Mouse (Mus musculus) erythroblast, embryonic 14.5 days (primary cell): ENCODE measurements around the gene Skp1a. TPM values are rescaled to one million over a fixed set of nuclear protein-coding genes. Genes with fewer than 3 reads are reported as not detected.

Source experiments
- H3K27me3 ChIP-seq: 2 replicates; pipeline ENCODE4 v1.6.1; 2012; ENCODE audit warnings: inconsistent platforms; ENCODE audit not compliant: control insufficient read depth
- H3K36me3 ChIP-seq: 2 replicates; pipeline ENCODE4 v1.6.1; 2012; ENCODE audit warnings: mild to moderate bottlenecking, inconsistent platforms; ENCODE audit not compliant: control insufficient read depth
- H3K4me1 ChIP-seq: 2 replicates; pipeline ENCODE4 v1.6.1; 2012; ENCODE audit warnings: inconsistent platforms; ENCODE audit not compliant: control insufficient read depth
- H3K4me3 ChIP-seq: replicated peaks from 2 replicates; pipeline ENCODE3; 2012; ENCODE audit warnings: moderate library complexity, mild to moderate bottlenecking, inconsistent platforms
- H3K9me3 ChIP-seq: 2 replicates; pipeline ENCODE4 v1.6.1; 2012; ENCODE audit warnings: low read length, inconsistent platforms, mixed read lengths; ENCODE audit not compliant: control insufficient read depth
- GATA1 ChIP-seq: IDR thresholded peaks from 2 replicates; pipeline ENCODE4 v1.6.1; 2012; ENCODE audit warnings: low read length, inconsistent platforms, mixed read lengths
- TAL1 ChIP-seq: IDR thresholded peaks from 3 replicates; pipeline ENCODE4 v1.6.1; 2012; ENCODE audit warnings: low read length, inconsistent platforms, mixed read lengths
- polyA plus RNA-seq: library from polyadenylated mRNA; stranded (reverse); fragments of >175 nt; gene quantifications from 2 replicates; pipeline ENCODE4 v1.2.3, GENCODE M21; 2012

The Skp1a gene
- polyA plus RNA-seq, 1 experiment: 2.3 TPM

DNA sequence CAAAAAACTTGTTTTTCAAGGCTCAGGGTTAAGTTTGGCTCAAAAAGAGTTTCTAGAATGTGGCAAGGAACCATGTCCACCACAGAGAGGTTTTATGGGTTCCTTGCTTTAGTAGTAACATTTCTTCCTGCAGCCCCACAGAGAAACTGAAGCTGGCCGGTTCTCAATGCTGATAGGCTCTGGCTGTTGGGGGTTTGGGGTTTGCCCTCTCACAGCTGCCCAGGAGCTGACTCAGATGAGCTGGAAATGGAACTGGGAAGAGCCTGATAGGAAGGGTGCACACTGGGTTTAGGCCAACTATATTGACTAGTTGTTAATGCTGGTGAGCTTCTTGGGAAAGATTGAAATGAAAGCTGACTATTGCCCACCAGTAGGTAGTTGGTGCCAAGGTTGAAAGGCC is 20.9 kb downstream of the Skp1a start:
- H3K4me1 ChIP-seq: no peaks in the 10 kb centered on the region
- no peaks in the 10 kb centered on the region for H3K9me3 ChIP-seq
- no peaks in the 10 kb centered on the region for H3K27me3 ChIP-seq
- TF ChIP-seq TAL1 (no peak), GATA1 (no peak)
- no peak overlapping the region for H3K4me3 ChIP-seq
- peaks cover 26% of the 10 kb centered on the region for H3K36me3 ChIP-seq

DNA sequence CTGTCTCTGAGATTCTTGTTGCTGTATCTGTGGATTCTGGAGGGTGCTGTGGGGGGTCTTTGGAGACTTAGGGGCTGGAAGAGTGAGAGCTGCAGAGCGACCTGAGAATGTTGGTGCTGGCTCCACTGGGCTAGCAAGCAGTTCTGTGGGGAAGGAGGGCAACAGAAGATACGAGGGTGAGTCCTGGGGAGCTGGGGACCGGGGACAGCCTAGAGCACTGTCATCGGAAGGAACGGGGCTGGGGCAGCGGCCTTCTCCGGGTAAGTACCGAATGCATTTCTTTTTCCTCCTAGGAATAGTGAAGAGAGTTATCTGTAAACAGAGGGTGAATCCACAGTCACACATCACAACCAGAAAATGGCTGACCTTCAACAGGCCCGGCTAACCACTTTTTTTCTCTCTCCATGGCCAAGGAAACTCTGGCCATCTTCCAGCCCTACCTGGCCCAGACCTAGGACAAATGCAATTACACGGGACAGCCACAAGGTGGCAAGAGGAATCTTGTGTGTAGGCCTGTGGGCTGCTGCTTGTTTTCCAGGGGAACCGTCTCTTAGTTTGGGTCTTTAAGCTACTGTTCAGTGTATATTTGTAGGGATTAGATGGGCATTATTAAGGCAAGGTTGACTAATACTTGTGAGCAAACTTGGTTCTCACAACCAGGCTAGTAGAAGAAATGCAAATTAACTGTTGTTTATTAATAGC is 22.0 kb downstream of the Skp1a start:
- Histone ChIP-seq H3K4me1 (no peaks in the 10 kb centered on the region), H3K9me3 (no peaks in the 10 kb centered on the region), H3K36me3 (peaks cover 16% of the 10 kb centered on the region), H3K4me3 (no peak overlapping the region), H3K27me3 (no peaks in the 10 kb centered on the region)
- TF ChIP-seq GATA1 (no peak), TAL1 (no peak)

DNA sequence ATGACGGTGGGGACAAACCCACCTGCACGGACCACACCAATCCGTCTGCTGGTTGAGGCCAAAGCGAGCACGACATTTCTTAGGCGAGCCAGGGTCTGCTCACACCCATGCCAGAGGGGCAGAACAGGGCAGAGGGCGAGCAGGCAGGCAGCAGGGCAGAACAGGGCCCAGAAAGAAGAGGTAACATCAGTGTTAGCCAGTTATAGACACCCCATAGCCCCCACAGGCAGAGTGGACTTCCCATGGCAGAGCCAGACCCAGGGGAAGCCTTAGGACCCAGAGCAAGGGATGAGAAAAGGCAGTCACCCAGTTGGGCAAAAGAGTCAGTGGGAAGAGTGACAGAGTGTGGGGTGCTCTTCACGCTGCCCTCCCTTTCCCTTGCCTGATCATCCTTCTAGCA is 23.3 kb downstream of the Skp1a start:
- Histone ChIP-seq H3K36me3 (peaks cover 5% of the 10 kb centered on the region), H3K27me3 (no peaks in the 10 kb centered on the region), H3K9me3 (no peaks in the 10 kb centered on the region), H3K4me1 (no peaks in the 10 kb centered on the region), H3K4me3 (no peak overlapping the region)
- TF ChIP-seq GATA1 (no peak), TAL1 (no peak)

DNA sequence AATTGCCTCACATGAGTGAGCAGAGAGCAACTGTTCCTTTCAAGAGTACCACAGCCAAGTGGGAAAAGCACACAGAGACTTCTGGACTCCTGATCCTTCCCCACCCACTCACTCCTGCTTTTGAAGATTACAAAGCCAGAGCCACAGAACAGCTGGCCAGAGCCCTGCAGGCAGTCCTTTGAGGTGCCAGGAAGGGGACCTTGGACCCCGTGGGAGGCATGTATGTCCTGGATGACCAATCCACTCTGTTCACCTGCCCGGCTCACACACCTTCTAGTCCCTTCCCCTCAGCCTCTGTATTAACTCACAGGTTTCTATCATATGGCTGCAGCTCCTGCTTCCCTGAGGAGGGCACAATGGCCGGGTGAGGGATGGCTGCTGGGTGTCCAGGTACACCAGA is 25.6 kb downstream of the Skp1a start:
- no peaks in the 10 kb centered on the region for H3K36me3 ChIP-seq
- no peak overlapping the region for H3K4me3 ChIP-seq
- no peaks in the 10 kb centered on the region for H3K9me3 ChIP-seq
- H3K27me3 ChIP-seq: no peaks in the 10 kb centered on the region
- H3K4me1 ChIP-seq: peaks cover 4% of the 10 kb centered on the region
- TF ChIP-seq TAL1: no peak
- TF ChIP-seq GATA1: no peak

DNA sequence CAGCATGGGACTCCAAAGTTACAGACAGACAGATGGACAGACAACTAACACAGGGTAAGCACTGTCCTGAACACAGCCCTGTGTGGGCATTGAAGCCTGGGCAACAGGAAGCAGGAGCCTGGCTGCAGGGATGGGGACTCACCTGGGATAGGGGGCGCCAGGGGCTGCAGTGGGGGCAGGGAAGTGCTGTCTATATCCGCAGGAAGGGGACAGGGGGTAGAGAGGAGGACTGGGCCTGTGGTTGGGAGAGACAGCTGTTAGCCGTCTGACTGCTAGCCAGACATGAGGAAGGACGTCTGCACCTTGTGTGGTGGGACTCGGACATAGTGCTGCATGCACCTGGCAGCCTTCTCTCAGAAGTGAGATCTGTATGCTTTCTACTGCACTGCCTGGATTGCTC is 26.9 kb downstream of the Skp1a start:
- Histone ChIP-seq H3K27me3 (no peaks in the 10 kb centered on the region), H3K4me3 (no peak overlapping the region), H3K9me3 (no peaks in the 10 kb centered on the region), H3K36me3 (no peaks in the 10 kb centered on the region), H3K4me1 (peaks cover 4% of the 10 kb centered on the region)
- no peak for TF ChIP-seq GATA1
- TF ChIP-seq TAL1: no peak

DNA sequence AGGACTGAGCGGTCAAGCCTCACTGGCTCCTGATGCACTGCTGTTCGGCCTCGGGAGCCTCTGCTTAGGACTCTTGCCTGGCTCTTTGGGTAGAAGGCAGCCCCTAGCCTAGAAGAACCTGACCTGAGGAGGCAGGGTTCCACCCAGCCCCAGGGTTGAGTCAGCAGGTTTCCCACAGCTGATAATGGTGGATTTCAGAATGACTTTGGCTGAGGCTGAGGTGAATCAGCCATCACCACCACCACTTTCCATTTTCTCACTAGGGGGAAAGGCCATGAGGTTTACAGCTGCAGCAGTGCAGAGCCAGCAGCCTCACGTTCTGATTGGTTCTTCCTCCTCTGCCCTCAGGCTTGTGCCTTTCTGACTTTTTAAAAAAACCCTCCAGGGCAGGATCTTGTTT is 29.1 kb downstream of the Skp1a start:
- H3K4me1 ChIP-seq: peaks cover 4% of the 10 kb centered on the region
- H3K4me3 ChIP-seq: no peak overlapping the region
- no peaks in the 10 kb centered on the region for H3K9me3 ChIP-seq
- TF ChIP-seq TAL1: no peak
- TF ChIP-seq GATA1: no peak
- no peaks in the 10 kb centered on the region for H3K36me3 ChIP-seq
- H3K27me3 ChIP-seq: no peaks in the 10 kb centered on the region; the same call in 1 of the 2 replicates

DNA sequence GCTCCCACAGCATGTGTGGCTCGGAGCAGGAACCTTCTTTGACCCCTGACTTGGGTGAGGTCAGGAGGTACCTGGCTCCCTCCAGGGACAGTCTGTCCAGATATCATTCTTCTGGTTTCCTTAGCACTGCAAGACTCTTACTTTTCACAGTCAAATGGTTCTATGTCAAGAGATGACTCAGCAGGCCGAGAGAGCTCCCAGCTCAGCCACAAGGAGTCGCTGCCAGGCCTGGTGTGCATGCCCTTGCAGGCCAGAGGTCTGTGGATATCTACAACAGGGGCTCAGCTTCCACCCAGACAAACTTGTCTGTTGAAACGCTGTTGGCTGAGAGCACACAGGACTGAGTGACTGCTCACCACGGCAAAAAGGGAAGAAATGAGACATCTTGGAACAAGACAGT is 30.1 kb downstream of the Skp1a start:
- Histone ChIP-seq H3K36me3 (no peaks in the 10 kb centered on the region), H3K9me3 (no peaks in the 10 kb centered on the region), H3K4me1 (peaks cover 4% of the 10 kb centered on the region), H3K4me3 (no peak overlapping the region), H3K27me3 (no peaks in the 10 kb centered on the region; the same call in 1 of the 2 replicates)
- no peak for TF ChIP-seq GATA1
- TF ChIP-seq TAL1: no peak

DNA sequence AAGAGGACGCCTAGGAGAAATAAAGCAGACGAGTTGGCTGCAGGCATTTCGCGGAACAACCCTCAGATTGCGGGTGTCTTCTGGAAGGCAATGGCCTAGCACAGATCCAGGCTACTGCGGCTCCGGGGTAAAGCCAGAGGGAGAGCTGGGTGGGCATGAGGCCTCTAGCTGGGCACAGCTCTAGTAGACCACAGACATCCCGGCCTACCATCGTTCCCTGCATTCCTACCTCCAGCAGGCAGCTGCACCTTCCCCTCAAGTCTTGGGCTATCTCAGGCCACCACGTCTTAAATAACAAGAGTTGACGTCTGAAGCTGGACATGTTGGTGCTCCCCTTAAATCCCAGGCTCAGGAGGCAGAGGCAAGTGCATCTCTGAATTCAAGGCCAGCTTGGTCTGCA is 30.5 kb downstream of the Skp1a start:
- Histone ChIP-seq H3K36me3 (no peaks in the 10 kb centered on the region), H3K4me1 (peaks cover 4% of the 10 kb centered on the region), H3K4me3 (no peak overlapping the region), H3K27me3 (no peaks in the 10 kb centered on the region; the same call in 1 of the 2 replicates), H3K9me3 (no peaks in the 10 kb centered on the region)
- TF ChIP-seq TAL1 (no peak), GATA1 (no peak)

DNA sequence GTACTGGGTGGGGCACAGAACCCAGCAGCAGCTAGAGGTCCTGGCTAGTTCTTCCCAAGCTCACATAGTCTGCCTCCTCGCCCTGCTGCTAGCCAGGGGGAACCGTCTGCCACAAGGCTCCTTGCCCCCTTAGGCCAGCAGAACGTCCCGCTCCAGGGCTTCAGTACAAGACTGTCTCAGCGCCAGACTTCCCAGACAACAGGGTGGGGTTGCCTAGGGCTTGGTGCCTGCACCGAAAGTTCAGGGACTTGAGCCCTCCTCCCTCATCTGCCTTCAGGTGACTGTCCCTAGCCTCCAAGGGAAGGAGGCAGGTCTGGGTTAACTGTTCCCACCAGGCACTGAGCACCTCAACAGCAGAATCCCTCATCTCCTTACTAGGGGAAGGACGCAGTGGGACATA is 33.1 kb downstream of the Skp1a start:
- Histone ChIP-seq H3K4me3 (no peak overlapping the region), H3K36me3 (no peaks in the 10 kb centered on the region), H3K27me3 (no peaks in the 10 kb centered on the region; the same call in 1 of the 2 replicates), H3K9me3 (no peaks in the 10 kb centered on the region), H3K4me1 (peaks cover 6% of the 10 kb centered on the region)
- TF ChIP-seq GATA1 (no peak), TAL1 (no peak)

DNA sequence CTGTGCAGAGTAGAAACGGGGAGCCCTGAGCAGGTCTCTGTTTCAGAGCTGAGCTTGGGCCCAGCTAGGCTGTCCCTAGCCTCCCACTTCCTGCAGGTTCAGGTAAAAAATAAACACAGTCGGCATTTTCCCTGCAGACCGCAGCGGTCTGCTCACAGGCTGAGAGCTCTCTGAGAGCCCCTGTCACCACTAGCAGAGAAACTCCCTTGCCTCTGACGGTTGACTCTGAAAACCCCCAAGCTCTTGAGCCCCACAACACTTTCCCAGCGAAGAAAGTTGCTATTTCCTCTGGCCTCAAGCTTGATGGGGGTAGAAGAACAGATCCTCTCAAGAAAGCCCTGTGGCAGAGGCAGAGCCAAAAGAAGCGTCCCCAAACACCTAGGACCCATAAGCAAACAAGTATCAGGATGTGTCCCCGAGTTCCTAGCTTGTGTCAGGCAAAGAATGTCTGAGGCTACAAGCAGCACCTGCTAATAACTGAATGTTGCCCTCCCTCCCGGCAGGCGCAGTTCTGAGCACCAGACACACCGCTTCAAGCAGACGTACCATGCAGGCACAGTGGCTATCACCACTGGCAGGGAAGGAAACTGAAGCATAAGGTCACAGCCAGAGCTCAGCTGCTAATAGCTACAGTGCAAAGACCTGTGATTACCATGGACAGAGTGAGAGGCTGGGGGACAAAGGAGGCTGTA is 34.0 kb downstream of the Skp1a start:
- Histone ChIP-seq H3K4me1 (peaks cover 5% of the 10 kb centered on the region), H3K36me3 (no peaks in the 10 kb centered on the region), H3K4me3 (no peak overlapping the region), H3K27me3 (no peaks in the 10 kb centered on the region; the same call in 1 of the 2 replicates), H3K9me3 (no peaks in the 10 kb centered on the region)
- no peak for TF ChIP-seq TAL1
- no peak for TF ChIP-seq GATA1
